Mouse (Mus musculus): ENCODE measurements around the gene Ano10. TPM values are rescaled to one million over a fixed set of nuclear protein-coding genes. Genes with fewer than 3 reads are reported as not detected.

The Ano10 gene
- 19.9 TPM for polyA plus RNA-seq (2014; fragmentation: Illumina TruSeq; extraction: RNeasy Lipid Tissue Mini Kit (QIAGEN cat#74804))

GRCm38 (mm10) chr9:122294242-122294881 lies at the start of gene Ano10:
Ano10 (minus strand) TSS chr9:122294423.

Other genes starting within 250 kb of the Ano10 start
- gene Snrk, start 177.2 kb downstream of the Ano10 start, polyA plus RNA-seq (2014; fragmentation: Illumina TruSeq; extraction: RNeasy Lipid Tissue Mini Kit (QIAGEN cat#74804)), result 108 TPM
- gene Abhd5, start 57.2 kb upstream of the Ano10 start, polyA plus RNA-seq (2014; fragmentation: Illumina TruSeq; extraction: RNeasy Lipid Tissue Mini Kit (QIAGEN cat#74804)), result 44.8 TPM